Mouse (Mus musculus) myocyte (in vitro differentiated cells): ENCODE measurements at regions not wholly inside any gene's neighbourhood (a gene's known extent, or its start where the extent isn't known, plus 50 kb on each side); places are given as distances from the start of the nearest gene placed in this dataset.

Experiments
- H3K27me3 ChIP-seq: one replicate; pipeline ENCODE4 v1.6.1; 2011; ENCODE audit not compliant: control insufficient read depth, insufficient read depth, insufficient read length
- H3K36me3 ChIP-seq: one replicate; pipeline ENCODE4 v1.6.1; 2011; ENCODE audit not compliant: control insufficient read depth, insufficient read depth
- H3K4me2 ChIP-seq: one replicate; pipeline ENCODE4 v1.6.1; 2011; ENCODE audit warnings: low read depth, control low read depth
- H3K4me3 ChIP-seq: one replicate; pipeline ENCODE4 v1.5.1; 2011; ENCODE audit warnings: mild to moderate bottlenecking, control low read depth, moderate library complexity
- H3K79me2 ChIP-seq: one replicate; pipeline ENCODE4 v1.6.1; 2011; ENCODE audit not compliant: control insufficient read depth, insufficient read depth
- H3ac ChIP-seq: one replicate; pipeline ENCODE4 v1.6.1; 2011; ENCODE audit not compliant: control insufficient read depth, insufficient read length
- CEBPB ChIP-seq: IDR thresholded peaks from 2 replicates; pipeline ENCODE4 v1.6.1; 2011; ENCODE audit warnings: mild to moderate bottlenecking, moderate library complexity; ENCODE audit not compliant: poor library complexity, insufficient read depth, severe bottlenecking
- E2F4 ChIP-seq: IDR thresholded peaks from one replicate; pipeline ENCODE4 v1.6.1; 2011; ENCODE audit warnings: mild to moderate bottlenecking, control low read depth, moderate library complexity; ENCODE audit not compliant: insufficient read depth
- MAX ChIP-seq: IDR thresholded peaks from one replicate; pipeline ENCODE4 v1.6.1; 2011; ENCODE audit warnings: low read depth, mild to moderate bottlenecking, control low read depth
- MYOD1 ChIP-seq, 3 experiments: IDR thresholded peaks; one replicate each; pipeline ENCODE4 v1.6.1; 2011; ENCODE audit warnings: control low read depth in 2 of 3, low read depth in 2 of 3, mild to moderate bottlenecking in 2 of 3, moderate library complexity in 1 of 3; ENCODE audit not compliant: insufficient read length in 2 of 3, control insufficient read depth in 1 of 3
- MYOG ChIP-seq, 3 experiments: IDR thresholded peaks; one replicate each; pipeline ENCODE4 v1.6.1; 2011; ENCODE audit warnings: control low read depth in 2 of 3, low read depth in 2 of 3, mild to moderate bottlenecking in 2 of 3; ENCODE audit not compliant: insufficient read length in 2 of 3, control insufficient read depth in 1 of 3, insufficient read depth in 1 of 3
- POLR2A ChIP-seq: IDR thresholded peaks from one replicate; pipeline ENCODE4 v1.6.1; 2011; ENCODE audit warnings: low read depth, mild to moderate bottlenecking, control low read depth, moderate library complexity; ENCODE audit not compliant: insufficient read length
- POLR2AphosphoS2 ChIP-seq: IDR thresholded peaks from one replicate; pipeline ENCODE4 v1.6.1; 2011; ENCODE audit warnings: low read depth, control low read depth; ENCODE audit not compliant: insufficient read length
- REST ChIP-seq: IDR thresholded peaks from one replicate; pipeline ENCODE4 v1.6.1; 2011; ENCODE audit warnings: mild to moderate bottlenecking, control low read depth, moderate library complexity; ENCODE audit not compliant: insufficient read depth, insufficient read length
- SRF ChIP-seq: IDR thresholded peaks from one replicate; pipeline ENCODE4 v1.6.1; 2011; ENCODE audit warnings: low read depth; ENCODE audit not compliant: control insufficient read depth, insufficient read length
- TCF12 ChIP-seq: IDR thresholded peaks from one replicate; pipeline ENCODE4 v1.6.1; 2011; ENCODE audit warnings: mild to moderate bottlenecking, control low read depth; ENCODE audit not compliant: poor library complexity, insufficient read depth, severe bottlenecking
- TCF3 ChIP-seq: IDR thresholded peaks from one replicate; pipeline ENCODE4 v1.6.1; 2011; ENCODE audit warnings: low read depth, control low read depth; ENCODE audit not compliant: insufficient read length
- USF1 ChIP-seq: IDR thresholded peaks from one replicate; pipeline ENCODE4 v1.6.1; 2011; ENCODE audit warnings: low read depth, mild to moderate bottlenecking, control low read depth, moderate library complexity

DNA sequence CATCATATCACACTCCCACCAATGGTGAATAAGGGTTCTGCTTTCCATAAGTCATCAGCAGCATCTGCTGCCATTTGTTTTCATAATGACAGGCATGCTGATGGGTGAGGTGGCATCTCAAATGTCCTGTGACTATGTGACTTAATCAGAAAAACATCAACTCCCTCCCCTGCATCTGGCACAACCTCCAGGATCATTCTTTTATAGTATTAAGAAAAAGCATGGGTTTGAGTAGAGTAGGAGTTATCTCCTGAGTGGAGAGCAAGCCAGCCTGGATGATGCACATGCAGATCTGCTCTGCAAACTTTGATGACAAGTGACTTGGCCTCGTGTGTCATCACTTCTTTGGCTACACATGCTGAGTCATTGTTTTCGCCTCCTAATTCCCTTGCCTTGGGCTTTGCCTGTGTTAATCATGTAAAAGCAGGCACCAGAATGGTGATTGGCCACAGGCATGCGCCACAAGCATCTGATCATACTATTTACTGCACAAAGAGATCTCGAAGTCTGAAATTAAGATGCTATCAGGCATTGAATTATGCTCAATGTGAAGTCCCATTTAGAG lies 335.9 kb downstream of the Rnf144a start:
- Histone ChIP-seq H3K36me3 (no peaks in the 10 kb centered on the region), H3K79me2 (no peaks in the 10 kb centered on the region), H3K4me2 (no peak overlapping the region), H3K27me3 (no peaks in the 10 kb centered on the region), H3ac (no peak overlapping the region), H3K4me3 (no peak overlapping the region)
- TF ChIP-seq MAX (no peak), SRF (no peak), REST (no peak), MYOG (IDR thresholded peaks at IDR 0.05; ENCODE audit: control insufficient read depth in 1 of 3, insufficient read depth in 1 of 3, insufficient read length in 2 of 3, low read depth in 2 of 3) (no peak), CEBPB (no peak)

DNA sequence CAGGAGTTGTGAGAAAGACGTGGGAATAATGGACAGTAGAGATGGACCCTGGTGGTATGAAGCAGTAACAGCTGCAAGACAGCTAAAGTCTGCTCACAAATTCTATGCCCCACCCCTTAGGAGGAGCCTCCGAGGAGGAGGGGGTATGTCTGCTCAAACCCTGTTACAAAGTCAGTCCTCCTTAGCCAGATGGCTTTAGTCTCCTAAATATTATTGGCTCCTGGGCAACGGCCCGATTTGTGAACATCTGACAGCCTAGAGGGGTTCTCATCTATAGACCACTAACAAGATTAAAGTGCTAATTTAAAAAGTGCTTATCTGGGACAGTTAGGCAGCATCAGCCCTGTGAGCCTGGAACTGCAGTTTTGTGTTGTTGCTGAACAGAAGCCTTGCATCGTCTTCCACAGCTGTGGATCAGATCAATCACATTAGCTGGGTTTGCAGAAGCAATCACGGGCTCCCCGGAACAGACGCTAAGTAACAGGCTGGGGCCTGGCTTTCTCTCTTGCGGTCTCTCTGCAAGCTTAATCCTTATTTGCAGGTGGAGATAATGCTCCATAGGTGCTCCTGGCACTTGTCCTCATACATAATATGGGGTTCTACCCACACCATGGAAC lies 339.3 kb downstream of the Rnf144a start:
- no peak overlapping the region for H3K4me2 ChIP-seq
- no peak overlapping the region for H3ac ChIP-seq
- TF ChIP-seq POLR2A (no peak), USF1 (no peak), MYOD1 (IDR thresholded peaks at IDR 0.05; ENCODE audit: control insufficient read depth in 1 of 3, insufficient read length in 2 of 3, low read depth in 2 of 3) (no peak), E2F4 (no peak), SRF (no peak), REST (no peak), TCF3 (no peak), TCF12 (no peak), MAX (no peak)
- no peaks in the 10 kb centered on the region for H3K36me3 ChIP-seq
- no peak overlapping the region for H3K4me3 ChIP-seq
- no peaks in the 10 kb centered on the region for H3K27me3 ChIP-seq
- H3K79me2 ChIP-seq = no peaks in the 10 kb centered on the region

DNA sequence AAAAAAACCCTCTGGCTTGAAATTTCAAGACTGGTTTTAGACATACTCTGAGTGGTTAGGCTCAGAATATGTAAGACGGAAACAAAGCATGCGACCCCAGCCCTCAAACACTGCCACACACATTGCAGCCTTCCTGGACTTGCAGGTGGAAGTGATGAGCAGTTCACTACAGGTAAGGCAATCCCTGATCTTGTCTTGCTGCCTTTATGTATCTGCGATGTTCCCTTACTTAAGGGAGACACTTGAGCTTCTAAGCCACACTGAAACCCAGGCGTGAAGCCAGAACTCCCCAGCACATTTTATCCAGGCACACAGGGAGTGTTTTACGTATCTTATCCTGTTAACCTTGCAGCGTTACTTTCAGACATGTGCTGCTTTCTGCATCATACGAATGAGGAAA lies 342.9 kb downstream of the Rnf144a start:
- H3ac ChIP-seq = no peak overlapping the region
- no peak overlapping the region for H3K4me2 ChIP-seq
- H3K79me2 ChIP-seq = no peaks in the 10 kb centered on the region
- no peak overlapping the region for H3K4me3 ChIP-seq
- TF ChIP-seq TCF3 (no peak), TCF12 (no peak), POLR2AphosphoS2 (no peak), USF1 (no peak), CEBPB (no peak), E2F4 (no peak), MYOG (IDR thresholded peaks at IDR 0.05; ENCODE audit: control insufficient read depth in 1 of 3, insufficient read depth in 1 of 3, insufficient read length in 2 of 3, low read depth in 2 of 3) (no peak), SRF (no peak), REST (no peak)
- no peaks in the 10 kb centered on the region for H3K36me3 ChIP-seq
- no peaks in the 10 kb centered on the region for H3K27me3 ChIP-seq

DNA sequence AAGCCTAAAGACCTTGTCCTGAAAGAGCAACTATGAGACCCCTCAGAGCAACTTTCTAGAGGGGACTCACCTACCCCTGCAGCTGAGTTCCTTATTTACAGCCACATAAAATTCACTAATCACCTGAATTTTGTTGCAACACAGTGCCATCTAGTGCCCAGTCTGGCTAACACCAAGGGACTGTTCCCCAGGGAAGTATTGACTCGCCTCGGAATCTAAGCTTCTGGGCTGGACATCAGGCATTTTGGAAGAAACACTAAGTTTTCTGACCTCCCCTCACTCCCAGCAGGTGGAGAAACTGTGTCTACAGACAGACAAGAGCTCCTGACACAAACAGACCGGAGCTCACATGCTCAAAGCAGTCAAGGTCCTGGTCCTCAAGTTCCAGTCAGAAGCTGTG lies 343.4 kb downstream of the Rnf144a start:
- Histone ChIP-seq H3K27me3 (no peaks in the 10 kb centered on the region), H3ac (no peak overlapping the region), H3K4me3 (no peak overlapping the region), H3K4me2 (no peak overlapping the region), H3K36me3 (no peaks in the 10 kb centered on the region), H3K79me2 (no peaks in the 10 kb centered on the region)
- TF ChIP-seq TCF12 (no peak), TCF3 (no peak)

DNA sequence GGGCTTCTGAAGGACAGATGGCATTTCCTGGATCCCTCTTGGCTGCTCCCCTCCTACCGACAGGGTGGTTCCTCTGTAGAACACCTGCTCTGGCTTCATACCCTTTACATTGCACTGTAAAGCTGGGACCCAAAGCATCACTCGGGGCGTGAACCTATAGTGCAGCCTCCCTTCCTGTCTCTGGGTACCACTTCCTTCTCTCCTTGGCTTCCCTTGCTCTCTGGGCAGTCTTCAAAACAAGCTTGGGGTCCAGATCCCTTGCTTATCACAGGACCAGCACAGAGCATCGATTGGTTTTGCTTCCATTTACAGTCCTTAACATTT lies 346.4 kb downstream of the Rnf144a start:
- H3K4me2 ChIP-seq = no peak overlapping the region
- H3K79me2 ChIP-seq = no peaks in the 10 kb centered on the region
- no peak overlapping the region for H3K4me3 ChIP-seq
- H3K36me3 ChIP-seq = no peaks in the 10 kb centered on the region
- TF ChIP-seq USF1 (no peak), POLR2A (no peak), CEBPB (no peak), MAX (no peak), E2F4 (no peak), SRF (no peak), MYOD1 (IDR thresholded peaks at IDR 0.05; ENCODE audit: control insufficient read depth in 1 of 3, insufficient read length in 2 of 3, low read depth in 2 of 3) (no peak), TCF3 (no peak), REST (no peak), TCF12 (no peak), MYOG (IDR thresholded peaks at IDR 0.05; ENCODE audit: control insufficient read depth in 1 of 3, insufficient read depth in 1 of 3, insufficient read length in 2 of 3, low read depth in 2 of 3) (no peak), POLR2AphosphoS2 (no peak)
- no peaks in the 10 kb centered on the region for H3K27me3 ChIP-seq
- no peak overlapping the region for H3ac ChIP-seq
